Mouse (Mus musculus): ENCODE data around the gene Usp31. TPM values are rescaled to one million over a fixed set of nuclear protein-coding genes. Genes with fewer than 3 reads are reported as not detected.

The Usp31 gene
- polyA plus RNA-seq, 1 experiment from 2014 or later, result 4.2 TPM

DNA sequence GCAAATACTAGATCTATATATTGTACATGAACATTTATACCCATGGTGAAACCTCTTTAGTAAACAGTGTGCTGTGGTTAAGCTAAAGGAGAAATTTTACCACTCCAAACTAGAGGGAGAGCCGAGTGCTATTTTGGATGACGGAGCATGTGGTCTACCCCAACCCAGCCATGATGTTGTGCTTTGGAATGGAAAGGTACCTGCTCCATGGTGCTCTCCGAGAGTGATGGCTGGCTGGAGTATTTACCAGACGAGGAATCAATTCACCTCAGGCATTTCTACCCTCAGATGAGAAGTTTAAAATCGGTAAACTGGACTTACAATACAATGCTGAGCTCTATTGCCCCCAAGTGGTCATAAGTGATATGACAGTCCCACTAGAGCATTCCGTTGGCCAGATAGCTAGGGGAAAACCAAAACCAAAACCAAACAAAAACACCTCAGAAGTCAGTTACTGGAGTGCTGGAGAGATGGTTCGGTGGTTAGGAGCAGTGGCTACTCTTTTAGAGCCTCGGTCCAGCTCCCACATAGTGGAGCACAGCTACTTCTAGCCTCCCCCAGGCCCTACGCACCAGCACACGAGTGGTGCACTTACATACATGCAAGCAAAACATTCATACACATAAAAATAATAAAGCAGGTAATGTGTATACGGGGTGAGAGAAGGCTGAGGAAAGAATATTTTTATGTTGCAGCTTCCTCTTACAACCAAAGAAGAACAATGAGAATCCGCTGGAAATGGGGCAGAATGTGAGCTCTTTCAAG lies 65.9 kb downstream of the Usp31 start:
- 0 out of 2 replicates have a peak, but pooled peaks cover 2% of the 10 kb centered on the region for H3K4me1 ChIP-seq (ENCODE audit: control insufficient read depth, insufficient read depth, low read length)
- ATAC-seq (ENCODE audit: low FRiP score) (no peak), DNase-seq (ENCODE audit: low spot score, missing footprints) (peak; percentile 94)
- H3K9ac ChIP-seq (ENCODE audit: low read length), result no peak overlapping the region
- no peaks in the 10 kb centered on the region for H3K9me3 ChIP-seq (ENCODE audit: control insufficient read depth, low read length)
- no peak overlapping the region for H3K27ac ChIP-seq (ENCODE audit: low read depth, low read length)
- WGBS, result 65% methylated on average over 12 of the region's 12 CpGs
- H3K4me2 ChIP-seq, result no peak overlapping the region
- no peaks in the 10 kb centered on the region for H3K36me3 ChIP-seq (ENCODE audit: control insufficient read depth, insufficient read depth, low read length)
- no peaks in the 10 kb centered on the region for H3K27me3 ChIP-seq (ENCODE audit: control insufficient read depth, insufficient read depth, low read length)
- no peak overlapping the region for H3K4me3 ChIP-seq (ENCODE audit: low read depth, low read length)

- no peaks in the 10 kb centered on the region for H3K36me3 ChIP-seq (ENCODE audit: control insufficient read depth, insufficient read depth, low read length)
- H3K27ac ChIP-seq (ENCODE audit: low read depth, low read length), result no peak overlapping the region
- DNase-seq (ENCODE audit: low spot score, missing footprints) (no peak), ATAC-seq (ENCODE audit: low FRiP score) (no peak)
- no peak overlapping the region for H3K9ac ChIP-seq (ENCODE audit: low read length)
- no peaks in the 10 kb centered on the region for H3K27me3 ChIP-seq (ENCODE audit: control insufficient read depth, insufficient read depth, low read length)
- 87% methylated on average over 5 of the region's 5 CpGs for WGBS
- H3K9me3 ChIP-seq (ENCODE audit: control insufficient read depth, low read length), result no peaks in the 10 kb centered on the region
- 0 out of 2 replicates have a peak, but pooled peaks cover 2% of the 10 kb centered on the region for H3K4me1 ChIP-seq (ENCODE audit: control insufficient read depth, insufficient read depth, low read length)
- no peak overlapping the region for H3K4me3 ChIP-seq (ENCODE audit: low read depth, low read length)
- H3K4me2 ChIP-seq, result no peak overlapping the region
Observed at GRCm38 (mm10) chr7:121636732-121637131, 70.3 kb downstream of the Usp31 start.

DNA sequence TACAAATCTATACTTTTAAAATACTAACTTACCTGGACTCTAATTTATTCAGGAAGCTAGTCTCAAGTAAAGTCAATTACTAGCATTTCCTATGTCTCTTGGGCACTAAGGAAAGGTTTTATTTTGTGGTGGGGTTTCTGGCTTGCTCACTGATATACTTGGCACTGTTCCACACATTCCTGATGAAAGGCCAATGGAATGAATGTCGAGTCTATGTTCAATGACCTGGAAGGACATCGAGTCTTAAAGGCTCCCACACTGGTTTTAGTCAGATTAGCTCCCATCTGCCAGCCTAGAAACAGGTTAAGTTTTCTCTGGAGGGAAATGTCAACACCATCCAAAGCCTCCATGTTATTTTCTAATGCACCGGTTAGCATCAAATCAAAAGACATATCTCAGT lies 72.8 kb downstream of the Usp31 start:
- Histone ChIP-seq H3K4me1 (ENCODE audit: control insufficient read depth, insufficient read depth, low read length) (no peaks in the 10 kb centered on the region), H3K27me3 (ENCODE audit: control insufficient read depth, insufficient read depth, low read length) (no peaks in the 10 kb centered on the region), H3K36me3 (ENCODE audit: control insufficient read depth, insufficient read depth, low read length) (no peaks in the 10 kb centered on the region), H3K9me3 (ENCODE audit: control insufficient read depth, low read length) (no peaks in the 10 kb centered on the region), H3K27ac (ENCODE audit: low read depth, low read length) (no peak overlapping the region), H3K4me3 (ENCODE audit: low read depth, low read length) (no peak overlapping the region), H3K4me2 (no peak overlapping the region), H3K9ac (ENCODE audit: low read length) (no peak overlapping the region)
- ATAC-seq (ENCODE audit: low FRiP score), result no peak
- DNase-seq (ENCODE audit: low spot score, missing footprints), result no peak
- 80% methylated on average over 3 of the region's 3 CpGs for WGBS

- H3K4me2 ChIP-seq, result no peak overlapping the region
- DNase-seq (ENCODE audit: low spot score, missing footprints) (no peak), ATAC-seq (ENCODE audit: low FRiP score) (no peak)
- no peaks in the 10 kb centered on the region for H3K27me3 ChIP-seq (ENCODE audit: control insufficient read depth, insufficient read depth, low read length)
- no peak overlapping the region for H3K9ac ChIP-seq (ENCODE audit: low read length)
- no peak overlapping the region for H3K4me3 ChIP-seq (ENCODE audit: low read depth, low read length)
- H3K4me1 ChIP-seq (ENCODE audit: control insufficient read depth, insufficient read depth, low read length), result no peaks in the 10 kb centered on the region
- no peaks in the 10 kb centered on the region for H3K36me3 ChIP-seq (ENCODE audit: control insufficient read depth, insufficient read depth, low read length)
- 85% methylated on average over 9 of the region's 9 CpGs for WGBS
- H3K9me3 ChIP-seq (ENCODE audit: control insufficient read depth, low read length), result no peaks in the 10 kb centered on the region
- H3K27ac ChIP-seq (ENCODE audit: low read depth, low read length), result no peak overlapping the region
Observed at GRCm38 (mm10) chr7:121622835-121623420, 84.1 kb downstream of the Usp31 start.

- Histone ChIP-seq H3K9ac (ENCODE audit: low read length) (no peak overlapping the region), H3K4me2 (no peak overlapping the region), H3K27ac (ENCODE audit: low read depth, low read length) (no peak overlapping the region), H3K27me3 (ENCODE audit: control insufficient read depth, insufficient read depth, low read length) (no peaks in the 10 kb centered on the region), H3K9me3 (ENCODE audit: control insufficient read depth, low read length) (no peaks in the 10 kb centered on the region), H3K36me3 (ENCODE audit: control insufficient read depth, insufficient read depth, low read length) (no peaks in the 10 kb centered on the region), H3K4me3 (ENCODE audit: low read depth, low read length) (no peak overlapping the region), H3K4me1 (ENCODE audit: control insufficient read depth, insufficient read depth, low read length) (no peaks in the 10 kb centered on the region)
- DNase-seq (ENCODE audit: low spot score, missing footprints), result no peak
- no peak for ATAC-seq (ENCODE audit: low FRiP score)
- 75% methylated on average over 6 of the region's 6 CpGs for WGBS
Observed at GRCm38 (mm10) chr7:121622433-121622832, 84.6 kb downstream of the Usp31 start.

GRCm38 (mm10) chr7:121601697-121602096 lies 105.4 kb downstream of the Usp31 start:
- no peaks in the 10 kb centered on the region for H3K9me3 ChIP-seq (ENCODE audit: control insufficient read depth, low read length)
- no peaks in the 10 kb centered on the region for H3K36me3 ChIP-seq (ENCODE audit: control insufficient read depth, insufficient read depth, low read length)
- no peaks in the 10 kb centered on the region for H3K4me1 ChIP-seq (ENCODE audit: control insufficient read depth, insufficient read depth, low read length)
- ATAC-seq (ENCODE audit: low FRiP score), result no peak
- no peak overlapping the region for H3K27ac ChIP-seq (ENCODE audit: low read depth, low read length)
- 35% methylated on average over 4 of the region's 4 CpGs for WGBS
- no peak overlapping the region for H3K9ac ChIP-seq (ENCODE audit: low read length)
- peak; percentile 89 for DNase-seq (ENCODE audit: low spot score, missing footprints)
- H3K4me3 ChIP-seq (ENCODE audit: low read depth, low read length), result no peak overlapping the region
- H3K27me3 ChIP-seq (ENCODE audit: control insufficient read depth, insufficient read depth, low read length), result no peaks in the 10 kb centered on the region
- H3K4me2 ChIP-seq, result no peak overlapping the region

DNA sequence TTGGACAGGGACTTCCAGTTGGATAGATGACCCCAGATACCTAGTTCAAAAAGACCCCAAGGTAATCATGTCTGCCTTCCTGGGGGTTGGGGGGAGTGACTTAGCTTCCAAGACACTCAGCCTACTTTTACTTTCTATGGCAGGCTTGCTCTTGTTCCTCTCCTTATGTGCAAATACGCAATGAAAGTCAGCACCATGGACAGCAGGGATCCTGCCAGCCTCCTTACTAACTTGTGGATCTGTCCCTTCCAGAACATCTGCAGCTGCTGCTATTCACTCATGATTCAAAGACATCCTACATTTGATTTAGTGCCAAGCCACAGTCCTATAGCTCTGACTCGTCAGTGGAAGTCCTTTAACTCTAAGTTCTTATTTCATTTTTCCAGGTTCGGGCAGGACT lies 110.7 kb downstream of the Usp31 start:
- H3K36me3 ChIP-seq (ENCODE audit: control insufficient read depth, insufficient read depth, low read length), result no peaks in the 10 kb centered on the region
- H3K4me3 ChIP-seq (ENCODE audit: low read depth, low read length), result no peak overlapping the region
- no peak for ATAC-seq (ENCODE audit: low FRiP score)
- no peak overlapping the region for H3K27ac ChIP-seq (ENCODE audit: low read depth, low read length)
- H3K4me2 ChIP-seq, result no peak overlapping the region
- H3K4me1 ChIP-seq (ENCODE audit: control insufficient read depth, insufficient read depth, low read length), result no peaks in the 10 kb centered on the region
- no peaks in the 10 kb centered on the region for H3K27me3 ChIP-seq (ENCODE audit: control insufficient read depth, insufficient read depth, low read length)
- H3K9ac ChIP-seq (ENCODE audit: low read length), result no peak overlapping the region
- H3K9me3 ChIP-seq (ENCODE audit: control insufficient read depth, low read length), result no peaks in the 10 kb centered on the region
- 72% methylated on average over 3 of the region's 3 CpGs for WGBS
- DNase-seq (ENCODE audit: low spot score, missing footprints), result no peak

DNA sequence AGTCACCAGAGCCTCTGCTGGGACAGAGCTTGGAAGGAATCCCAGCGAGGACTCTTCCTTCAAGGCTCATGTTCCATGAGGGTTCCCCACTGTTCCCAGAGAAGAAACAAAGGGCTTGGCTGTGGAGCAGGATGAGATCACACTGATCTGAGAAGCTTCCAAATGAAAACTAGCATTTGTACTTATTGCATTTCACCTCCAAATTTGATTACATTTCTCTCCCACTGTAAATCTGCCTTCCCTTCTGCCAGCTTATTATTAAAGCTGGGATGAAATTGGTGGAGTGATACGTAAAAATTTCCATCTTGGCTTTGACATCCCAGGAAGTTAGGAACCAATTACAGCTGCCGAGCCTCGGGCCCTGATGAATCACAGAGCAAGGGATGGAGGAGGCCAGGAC lies 111.6 kb downstream of the Usp31 start:
- H3K4me1 ChIP-seq (ENCODE audit: control insufficient read depth, insufficient read depth, low read length), result no peaks in the 10 kb centered on the region
- ATAC-seq (ENCODE audit: low FRiP score), result no peak

DNA sequence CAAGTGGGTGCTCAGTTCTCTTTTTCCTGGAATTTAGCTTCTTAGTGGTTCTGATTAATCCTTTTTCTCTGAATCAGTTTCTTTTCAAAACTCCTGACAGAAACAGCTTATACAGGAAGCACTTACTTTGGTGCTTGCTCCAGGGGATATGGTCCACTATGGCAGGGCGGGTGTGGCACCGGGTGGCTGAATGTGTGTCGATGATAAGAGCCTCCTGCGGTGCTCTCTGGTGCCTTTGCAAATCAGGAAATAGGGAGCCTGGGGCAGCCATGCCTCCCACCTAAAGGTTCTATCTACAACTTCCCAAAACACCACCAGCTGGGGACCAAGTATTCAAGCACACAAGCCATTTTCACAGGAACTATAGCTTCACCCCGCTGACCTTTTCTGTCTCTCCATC lies 112.0 kb downstream of the Usp31 start:
- H3K9ac ChIP-seq (ENCODE audit: low read length), result no peak overlapping the region
- no peaks in the 10 kb centered on the region for H3K9me3 ChIP-seq (ENCODE audit: control insufficient read depth, low read length)
- H3K27ac ChIP-seq (ENCODE audit: low read depth, low read length), result no peak overlapping the region
- no peaks in the 10 kb centered on the region for H3K27me3 ChIP-seq (ENCODE audit: control insufficient read depth, insufficient read depth, low read length)
- ATAC-seq (ENCODE audit: low FRiP score), result no peak
- H3K36me3 ChIP-seq (ENCODE audit: control insufficient read depth, insufficient read depth, low read length), result no peaks in the 10 kb centered on the region
- DNase-seq (ENCODE audit: low spot score, missing footprints), result no peak
- no peak overlapping the region for H3K4me3 ChIP-seq (ENCODE audit: low read depth, low read length)
- no peaks in the 10 kb centered on the region for H3K4me1 ChIP-seq (ENCODE audit: control insufficient read depth, insufficient read depth, low read length)
- H3K4me2 ChIP-seq, result no peak overlapping the region
- WGBS, result 87% methylated on average over 5 of the region's 5 CpGs

More for the DNA sequence above, 111.6 kb downstream of the Usp31 start:
- Histone ChIP-seq H3K4me3 (ENCODE audit: low read depth, low read length) (no peak overlapping the region), H3K9me3 (ENCODE audit: control insufficient read depth, low read length) (no peaks in the 10 kb centered on the region), H3K36me3 (ENCODE audit: control insufficient read depth, insufficient read depth, low read length) (no peaks in the 10 kb centered on the region), H3K9ac (ENCODE audit: low read length) (no peak overlapping the region), H3K4me2 (no peak overlapping the region), H3K27ac (ENCODE audit: low read depth, low read length) (no peak overlapping the region), H3K27me3 (ENCODE audit: control insufficient read depth, insufficient read depth, low read length) (no peaks in the 10 kb centered on the region)
- 92% methylated on average over 4 of the region's 4 CpGs for WGBS
- no peak for DNase-seq (ENCODE audit: low spot score, missing footprints)
